Mouse (Mus musculus) cerebellum, adult 2 months (tissue): ENCODE measurements at regions not wholly inside any gene's neighbourhood (a gene's known extent, or its start where the extent isn't known, plus 50 kb on each side); places are given as distances from the start of the nearest gene placed in this dataset.

Experiments used
- CTCF ChIP-seq: fragments of 200-500 bp; IDR thresholded peaks from 2 replicates; pipeline ENCODE4 v1.5.1; 2011; ENCODE audit warnings: low read depth, mild to moderate bottlenecking, control low read depth, low read length, moderate library complexity, borderline replicate concordance; ENCODE audit not compliant: insufficient read depth
- POLR2A ChIP-seq: fragments of 200-500 bp; IDR thresholded peaks from 2 replicates; pipeline ENCODE4 v1.6.1; 2011; ENCODE audit warnings: low read length, control low read depth, borderline replicate concordance; ENCODE audit not compliant: insufficient read depth

DNA sequence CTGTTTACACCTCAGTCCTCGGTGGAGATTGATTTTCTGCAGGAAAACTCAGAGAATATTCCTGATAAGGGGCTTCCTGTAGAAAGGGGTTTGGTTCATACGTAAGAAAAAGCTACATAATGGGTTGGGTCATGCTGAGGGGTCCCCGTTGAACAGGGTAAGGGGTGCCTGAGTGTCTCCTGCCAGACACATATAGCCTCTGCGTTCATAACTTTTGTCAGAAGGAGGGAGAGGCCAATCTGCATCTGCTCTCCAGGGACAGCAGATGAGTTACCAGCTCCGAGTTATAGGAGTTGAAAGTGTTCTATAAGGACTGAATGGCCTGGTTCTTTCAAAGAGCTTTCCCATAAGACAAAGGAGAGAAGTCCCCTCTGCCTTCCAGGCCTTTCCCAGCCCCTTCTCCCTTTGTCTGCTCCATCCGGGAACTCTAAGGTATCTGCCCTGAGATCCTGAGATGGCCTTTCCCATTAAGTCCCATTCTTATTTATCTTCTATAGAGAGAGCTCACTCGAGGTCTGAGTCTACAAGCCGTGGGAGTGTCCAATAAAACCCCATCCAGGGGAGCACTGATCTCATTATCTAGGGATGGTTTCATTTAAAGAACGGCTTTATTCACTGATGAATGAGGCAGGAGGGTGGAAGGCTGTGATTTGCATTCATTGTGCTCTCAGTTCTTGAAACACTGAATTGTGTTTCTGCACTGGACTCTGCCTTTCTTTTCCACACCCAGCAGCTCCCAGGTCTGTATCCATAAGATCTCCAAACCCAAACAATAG is 240.0 kb upstream of the Thbs1 start:
- TF ChIP-seq POLR2A = no peak
- TF ChIP-seq CTCF = no peak
